Mouse (Mus musculus): Measurements from ENCODE around the gene Trim32. TPM values are rescaled to one million over a fixed set of nuclear protein-coding genes. Genes with fewer than 3 reads are reported as not detected.

Gene Trim32
- polyA plus RNA-seq, 1 experiment from 2014 or later = 66.5 TPM

DNA sequence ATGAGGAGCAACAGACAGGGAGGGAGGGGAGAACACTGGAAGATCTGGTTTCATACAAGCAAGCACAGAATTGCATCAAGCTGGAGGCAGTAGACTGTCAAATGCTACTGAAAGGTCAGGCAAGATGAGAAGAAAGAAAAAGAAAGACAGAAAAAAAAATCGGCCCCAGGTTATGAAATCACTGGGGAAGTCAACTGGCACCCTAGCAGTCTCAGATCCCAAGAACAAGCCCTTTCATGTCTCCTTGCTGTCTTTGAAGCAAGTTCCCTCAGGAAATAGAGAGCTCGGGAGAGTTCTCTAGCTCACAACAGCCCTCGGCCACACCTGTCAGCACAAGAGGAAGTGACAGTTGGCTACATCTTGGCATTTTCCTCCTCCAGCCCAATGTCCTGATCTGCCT lies 33.4 kb downstream of the Trim32 start:
- Histone ChIP-seq H3K36me3 (no peaks in the 10 kb centered on the region), H3K27ac (replicated peaks) (no peak overlapping the region), H3K27me3 (ENCODE audit: low read depth, poor library complexity, severe bottlenecking) (no peaks in the 10 kb centered on the region), H3K4me3 (no peak overlapping the region), H3K4me1 (no peaks in the 10 kb centered on the region), H3K9me3 (replicated peaks) (no peaks in the 10 kb centered on the region)
- no peak for DNase-seq (ENCODE audit: low spot score)
- WGBS = 79% methylated on average over 3 of the region's 3 CpGs

DNA sequence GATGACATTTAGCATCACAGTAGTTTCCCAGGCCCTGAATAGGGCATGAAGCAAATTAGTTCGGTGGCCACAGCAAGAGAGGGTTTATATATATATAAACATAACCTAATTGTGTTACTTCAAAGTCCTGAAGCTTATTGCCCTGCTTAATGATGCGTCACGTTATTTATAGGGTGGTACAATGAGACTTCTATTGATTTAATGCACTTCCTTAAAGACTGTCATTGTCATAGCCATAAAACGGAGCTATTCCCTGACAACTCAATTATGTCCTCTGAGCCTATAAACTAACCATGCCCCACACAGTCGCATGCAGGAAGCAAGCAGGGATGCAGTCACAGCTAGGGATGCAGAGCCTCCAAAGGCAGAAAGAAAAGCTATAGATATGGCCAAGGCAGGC lies 37.8 kb downstream of the Trim32 start:
- no peak overlapping the region for H3K4me3 ChIP-seq
- no peaks in the 10 kb centered on the region for H3K27me3 ChIP-seq (ENCODE audit: low read depth, poor library complexity, severe bottlenecking)
- 89% methylated on average over 5 of the region's 5 CpGs for WGBS
- no peak overlapping the region for H3K27ac ChIP-seq (replicated peaks)
- no peaks in the 10 kb centered on the region for H3K9me3 ChIP-seq (replicated peaks)
- H3K36me3 ChIP-seq = no peaks in the 10 kb centered on the region
- no peak for DNase-seq (ENCODE audit: low spot score)
- H3K4me1 ChIP-seq = no peaks in the 10 kb centered on the region

- Histone ChIP-seq H3K4me3 (no peak overlapping the region), H3K36me3 (no peaks in the 10 kb centered on the region), H3K4me1 (no peaks in the 10 kb centered on the region), H3K27ac (replicated peaks) (no peak overlapping the region), H3K27me3 (ENCODE audit: low read depth, poor library complexity, severe bottlenecking) (no peaks in the 10 kb centered on the region), H3K9me3 (replicated peaks) (no peaks in the 10 kb centered on the region)
- 0% methylated on average over 2 of the region's 2 CpGs for WGBS
- peak; percentile 75 for DNase-seq (ENCODE audit: low spot score)
Observed at GRCm38 (mm10) chr4:65654723-65655122, 49.9 kb downstream of the Trim32 start.

GRCm38 (mm10) chr4:65663176-65663575 lies 58.4 kb downstream of the Trim32 start:
- Histone ChIP-seq H3K27me3 (ENCODE audit: low read depth, poor library complexity, severe bottlenecking) (no peaks in the 10 kb centered on the region), H3K4me1 (peaks cover 6% of the 10 kb centered on the region), H3K36me3 (no peaks in the 10 kb centered on the region), H3K9me3 (replicated peaks) (no peaks in the 10 kb centered on the region), H3K4me3 (no peak overlapping the region), H3K27ac (replicated peaks) (no peak overlapping the region)
- 85% methylated on average over 6 of the region's 6 CpGs for WGBS
- no peak for DNase-seq (ENCODE audit: low spot score)

All from midbrain, embryonic 10.5 days (tissue).